Mouse (Mus musculus): ENCODE data around the gene Map1b. TPM values are rescaled to one million over a fixed set of nuclear protein-coding genes. Genes with fewer than 3 reads are reported as not detected.

Gene Map1b
- total RNA-seq, 2 experiments from 2014 or later: 20.6 to 24.3 TPM

DNA sequence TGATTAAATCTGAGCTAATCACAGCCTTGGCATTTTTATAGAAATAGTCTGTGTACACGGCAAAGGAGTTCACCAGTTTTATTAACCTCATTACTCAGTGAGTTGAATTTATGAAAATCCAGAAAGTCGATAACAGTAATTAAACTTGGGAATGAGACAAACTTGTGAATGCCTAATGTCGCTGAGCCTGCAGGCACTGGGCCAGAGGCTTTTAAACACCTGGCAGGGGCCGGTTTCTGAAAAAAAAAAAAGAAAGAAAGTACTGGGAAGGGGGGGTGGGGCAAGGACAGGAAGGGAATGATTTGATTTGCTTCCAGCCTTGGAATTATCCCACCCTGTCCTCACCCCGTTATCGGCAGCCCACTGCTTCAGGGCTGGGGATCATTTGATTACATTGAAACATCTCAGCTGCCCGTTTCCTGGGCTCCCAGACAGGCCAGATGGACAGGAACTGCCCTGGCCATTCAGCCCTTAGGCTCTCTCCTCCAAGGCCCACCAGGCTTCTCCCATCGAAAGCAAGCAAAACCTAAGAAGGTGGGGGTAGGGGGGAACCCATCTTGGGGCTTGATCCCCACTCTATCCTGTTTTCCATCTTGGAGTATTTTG, 21.7 kb upstream of the Map1b start:
- no peak for DNase-seq
- intact Hi-C loops (cut with DNase I): no loop called here

DNA sequence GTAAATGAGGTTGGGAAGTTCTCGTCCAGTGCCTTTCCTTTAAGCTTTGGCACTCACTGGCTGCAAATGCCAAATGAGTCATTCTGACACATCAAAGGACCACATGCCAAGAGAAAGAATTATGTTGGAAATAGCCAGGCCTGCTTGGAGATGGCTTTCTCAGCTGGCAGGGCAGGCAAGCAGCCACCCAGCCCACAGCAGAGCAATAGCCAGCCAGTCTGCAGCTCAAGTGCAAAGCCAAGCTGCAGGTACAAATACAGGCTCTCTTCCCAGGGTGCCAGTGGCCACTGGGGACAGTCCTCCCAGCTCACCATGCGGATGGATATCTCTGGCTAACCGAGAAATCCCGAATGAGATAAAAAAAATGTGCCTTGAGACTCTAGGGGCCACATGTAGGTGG, 12.1 kb upstream of the Map1b start:
- DNase-seq: no peak
- intact Hi-C loops (cut with DNase I): no loop called here

DNA sequence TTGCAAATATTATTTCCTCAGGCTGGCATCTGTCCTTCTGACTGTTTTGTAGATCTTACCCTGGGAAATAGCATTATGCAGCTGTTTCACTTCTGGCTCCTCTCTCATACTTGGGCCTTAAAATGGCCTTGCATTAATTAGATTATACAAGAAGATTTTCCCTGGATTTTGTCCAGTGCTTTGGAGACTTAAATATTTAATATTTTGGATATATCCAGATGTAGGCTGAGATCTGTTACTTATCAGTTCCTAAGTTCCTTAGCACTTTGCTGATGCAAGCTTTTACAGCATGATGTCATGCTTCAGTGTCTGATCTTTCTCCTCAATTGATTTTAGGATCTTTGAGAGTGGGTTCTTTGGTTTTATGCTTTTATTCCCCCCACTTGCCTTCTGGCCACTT, 11.6 kb upstream of the Map1b start:
- intact Hi-C loops (cut with DNase I): no loop called here
- no peak for DNase-seq

DNA sequence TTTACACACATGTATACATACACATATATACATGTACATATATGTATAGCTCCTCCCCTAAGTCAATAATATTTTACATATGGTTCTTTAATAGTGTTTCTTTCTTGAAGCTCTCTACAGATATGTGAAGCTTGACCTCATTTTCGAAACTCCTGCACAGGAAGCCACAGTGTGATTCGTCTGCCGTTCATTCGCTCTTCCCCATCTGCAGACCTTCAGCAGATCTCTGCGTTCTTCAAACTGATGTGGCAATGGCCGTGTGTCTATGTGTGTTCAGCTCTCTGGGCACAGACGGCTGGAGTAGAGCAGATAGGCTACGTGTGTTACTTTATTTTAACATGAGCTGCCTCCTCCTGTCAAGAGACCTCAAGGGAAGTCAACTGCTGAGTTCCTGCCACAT, 9.2 kb upstream of the Map1b start:
- intact Hi-C loops (cut with DNase I): no loop called here
- no peak for DNase-seq

DNA sequence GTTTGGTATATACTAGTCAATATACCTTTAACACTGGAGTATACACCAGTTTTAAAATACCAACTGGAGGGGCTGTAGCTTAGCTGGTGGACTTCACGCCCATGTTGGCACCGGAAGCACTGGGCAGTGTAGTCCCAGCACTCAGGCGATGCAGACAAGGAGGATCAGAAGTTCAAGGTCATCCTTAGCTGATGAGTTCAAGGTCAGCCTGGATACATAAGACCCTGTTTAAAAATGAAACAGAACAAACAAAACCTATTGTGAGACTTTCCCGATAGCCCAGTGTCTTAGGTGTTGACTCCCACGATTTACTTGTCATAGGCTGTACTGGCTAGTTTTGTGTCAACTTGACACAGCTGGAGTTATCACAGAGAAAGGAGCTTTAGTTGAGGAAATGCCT, 1.5 kb upstream of the Map1b start:
- intact Hi-C loops (cut with DNase I): loop anchor here (2.0 kb wide), 1 partner anchor 321 kb away; no protein-coding TSS in a partner anchor
- DNase-seq: no peak

DNA sequence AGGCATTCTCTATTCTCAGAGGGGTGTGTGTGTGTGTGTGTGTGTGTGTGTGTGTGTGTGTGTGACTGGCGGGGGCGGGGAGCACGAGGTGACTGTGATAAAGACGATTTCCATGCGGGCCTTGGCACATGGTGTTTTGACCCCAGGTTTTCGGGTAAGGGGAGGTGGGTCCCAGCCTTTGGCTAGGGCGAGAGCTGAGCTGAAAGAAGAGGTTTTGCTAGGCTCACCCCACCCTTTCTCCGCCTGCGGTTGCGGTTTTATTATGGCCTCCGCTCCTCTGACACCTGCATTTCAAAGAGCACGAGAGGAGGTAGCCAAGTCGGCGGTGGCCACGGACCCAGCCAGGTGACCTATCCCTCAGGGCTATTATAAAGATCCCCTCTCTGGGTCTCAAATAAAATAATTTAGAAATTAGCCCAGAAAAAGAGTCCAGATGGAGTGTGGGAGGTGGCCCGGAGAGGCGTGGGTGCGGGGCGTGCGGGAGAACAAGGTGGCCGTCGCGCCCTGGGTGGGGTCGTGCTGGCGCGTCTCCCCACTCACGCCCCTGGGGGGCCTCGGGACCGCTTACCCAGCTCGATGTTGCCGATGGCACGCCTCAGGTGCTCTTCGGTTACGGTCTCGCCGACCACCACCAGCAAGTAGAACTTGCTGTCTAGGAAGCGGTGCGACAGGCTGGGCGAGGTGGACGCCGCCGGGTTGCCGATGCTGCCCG, 448 bp downstream of the Map1b start:
- intact Hi-C loops (cut with DNase I): loop anchor here (2.0 kb wide), 2 partner anchors 141 to 323 kb away; no protein-coding TSS in a partner anchor
- no peak for DNase-seq

DNA sequence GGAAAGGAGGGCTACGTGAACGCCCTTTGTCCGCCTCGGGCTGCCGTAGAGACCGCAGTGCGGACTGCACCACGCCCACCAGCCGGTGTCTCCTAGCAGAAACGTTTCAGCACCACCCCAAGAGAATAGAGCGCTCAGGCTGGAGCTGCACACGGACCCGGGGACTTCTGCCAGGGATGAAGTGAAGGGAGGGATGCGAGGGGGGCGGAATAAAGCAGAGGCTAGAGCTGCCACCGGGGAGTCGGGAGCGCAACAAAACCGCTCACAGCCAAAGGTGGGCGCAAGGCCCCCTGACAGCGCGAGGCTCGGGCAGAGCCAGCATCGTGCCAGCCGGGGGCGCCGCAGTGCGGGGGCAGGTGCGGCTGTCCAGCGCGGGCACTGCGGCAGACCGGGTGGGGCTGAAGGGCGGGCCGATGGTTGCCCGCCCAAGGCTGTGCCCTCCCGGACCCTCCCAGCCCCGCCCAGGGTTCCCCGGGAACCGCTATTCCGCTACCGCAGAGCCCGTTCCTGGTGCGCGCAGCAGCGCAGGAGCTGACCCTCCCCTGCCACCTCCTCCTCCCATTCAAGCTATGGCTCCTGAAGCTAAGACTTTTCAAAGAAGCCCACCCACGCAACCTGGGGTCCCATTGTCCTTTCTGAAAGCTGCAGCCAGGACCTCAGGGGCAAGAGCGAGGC, 1.3 kb downstream of the Map1b start:
- intact Hi-C loops (cut with DNase I): loop anchor here (2.0 kb wide), 1 partner anchor 140 kb away; no protein-coding TSS in a partner anchor
- peak; percentile 77 to 83 for DNase-seq

DNA sequence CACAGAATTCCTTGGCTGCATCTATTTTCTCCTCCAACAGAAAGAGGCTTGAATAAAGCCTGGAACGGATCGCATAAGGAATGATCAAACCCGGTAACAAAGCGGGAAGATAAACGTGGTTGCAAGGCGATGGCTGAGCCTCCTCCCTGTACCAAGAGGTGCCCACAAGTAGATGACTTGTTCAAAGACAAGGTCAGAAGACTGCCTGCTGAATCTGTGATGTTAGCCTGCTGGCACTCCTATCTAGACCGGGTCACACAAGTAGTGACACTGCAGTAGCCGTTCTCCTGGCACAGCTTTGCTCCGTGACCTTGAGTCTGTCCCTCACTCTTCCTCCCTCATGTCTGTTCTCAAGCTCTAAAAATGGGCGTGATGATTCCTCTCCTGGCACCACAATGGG, 2.4 kb downstream of the Map1b start:
- DNase-seq: no peak
- intact Hi-C loops (cut with DNase I): loop anchor here (2.0 kb wide), 1 partner anchor 139 kb away; no protein-coding TSS in a partner anchor

DNA sequence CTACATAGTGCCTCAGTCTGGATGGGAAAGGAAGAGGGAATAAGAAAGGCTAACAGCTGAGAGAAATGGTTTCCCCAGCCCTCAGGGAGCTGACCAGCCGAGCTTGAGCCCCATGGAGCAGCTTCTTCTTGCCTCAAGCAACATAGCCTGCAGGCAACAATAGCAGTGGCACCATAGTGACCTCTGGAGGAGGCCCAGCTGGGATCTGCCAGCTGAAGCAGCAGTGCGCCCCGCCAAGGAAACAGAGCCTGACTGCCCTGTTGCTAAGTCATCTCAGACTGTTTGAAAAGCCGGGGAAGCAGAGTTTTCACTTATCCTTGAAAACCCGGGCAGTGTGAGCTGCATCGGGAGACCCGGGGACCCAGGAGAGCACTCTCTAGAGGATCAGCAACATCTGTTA, 3.2 kb downstream of the Map1b start:
- intact Hi-C loops (cut with DNase I): no loop called here
- DNase-seq: peak; percentile 62 to 70

DNA sequence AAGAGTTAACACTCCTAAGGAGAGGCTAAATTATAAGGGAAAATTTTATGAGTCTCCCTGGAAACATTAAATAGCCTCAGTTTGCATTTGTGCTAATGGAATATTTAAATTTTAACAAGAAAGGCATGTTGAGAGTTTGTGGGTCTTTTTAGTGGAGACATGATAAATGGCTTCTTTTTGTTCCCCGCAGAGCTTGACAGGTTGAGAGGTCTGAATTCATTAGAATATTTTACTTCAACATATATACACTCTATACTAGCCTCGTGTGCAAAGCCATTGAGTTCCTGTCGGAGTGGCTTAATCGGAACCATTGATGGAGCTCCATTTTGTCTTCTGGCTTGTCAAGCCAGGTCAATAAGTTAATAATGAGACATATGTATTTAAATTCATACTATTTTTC, 6.4 kb downstream of the Map1b start:
- intact Hi-C loops (cut with DNase I): loop anchor here (5.0 kb wide), 1 partner anchor 53 kb away; no protein-coding TSS in a partner anchor
- DNase-seq: no peak

DNA sequence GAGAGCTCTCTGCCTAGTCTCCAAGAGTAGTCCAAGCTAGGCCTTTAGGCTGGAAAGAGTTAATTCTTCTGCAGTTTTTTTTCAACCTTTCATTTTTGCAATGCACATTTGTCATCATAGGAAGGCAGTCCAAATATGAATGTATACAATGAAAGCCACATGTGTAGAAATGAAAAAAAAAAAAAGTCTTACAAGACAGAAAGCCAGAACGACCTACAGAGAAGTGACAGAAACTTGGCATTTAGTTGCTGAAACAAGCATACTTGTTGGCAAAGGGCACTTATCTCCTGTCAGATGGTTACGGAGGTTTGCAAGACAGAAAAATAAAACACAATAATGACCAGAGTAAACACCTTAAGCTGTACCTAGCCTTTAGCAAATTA, 9.8 kb downstream of the Map1b start:
- intact Hi-C loops (cut with DNase I): loop anchor here (5.0 kb wide), 1 partner anchor 49 kb away; no protein-coding TSS in a partner anchor

DNA sequence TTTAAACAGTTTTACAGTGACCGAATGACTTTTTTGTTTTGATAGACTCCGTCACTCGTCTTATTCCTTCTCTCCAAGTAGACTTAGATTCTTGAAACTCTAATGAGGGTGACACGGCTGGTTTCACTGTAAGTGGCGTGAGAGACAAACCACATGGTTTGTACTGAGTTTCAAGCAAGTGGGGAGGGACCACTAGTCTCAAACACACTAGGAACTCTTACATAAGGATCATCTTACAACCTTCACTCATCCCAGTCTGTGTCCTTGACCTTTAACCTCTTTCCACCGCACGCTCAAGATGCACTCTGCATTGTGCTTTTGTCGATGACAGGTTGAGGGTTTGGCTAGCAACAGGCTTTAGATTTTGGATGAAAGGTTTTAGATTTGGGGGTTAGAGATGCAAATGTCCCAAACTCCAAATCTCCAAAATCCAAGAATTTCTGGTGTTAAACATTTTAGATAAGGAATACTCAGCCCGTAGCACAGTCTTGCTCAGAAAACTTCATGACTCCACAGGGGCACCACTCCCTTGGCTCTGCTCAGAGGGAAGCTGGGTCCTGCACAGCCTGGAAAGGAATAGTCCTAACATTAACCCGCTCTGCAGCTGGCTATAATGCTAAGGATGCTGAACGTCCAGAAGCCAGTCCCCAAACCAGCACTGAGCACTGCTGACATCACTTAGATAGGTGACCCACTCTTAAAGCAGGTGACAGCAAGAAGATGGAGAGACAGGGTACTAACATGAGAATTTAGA, 10.3 kb downstream of the Map1b start:
- DNase-seq: no peak
- intact Hi-C loops (cut with DNase I): loop anchor here (5.0 kb wide), 1 partner anchor 49 kb away; no protein-coding TSS in a partner anchor

More for the DNA sequence above, 9.8 kb downstream of the Map1b start:
- DNase-seq: no peak

DNA sequence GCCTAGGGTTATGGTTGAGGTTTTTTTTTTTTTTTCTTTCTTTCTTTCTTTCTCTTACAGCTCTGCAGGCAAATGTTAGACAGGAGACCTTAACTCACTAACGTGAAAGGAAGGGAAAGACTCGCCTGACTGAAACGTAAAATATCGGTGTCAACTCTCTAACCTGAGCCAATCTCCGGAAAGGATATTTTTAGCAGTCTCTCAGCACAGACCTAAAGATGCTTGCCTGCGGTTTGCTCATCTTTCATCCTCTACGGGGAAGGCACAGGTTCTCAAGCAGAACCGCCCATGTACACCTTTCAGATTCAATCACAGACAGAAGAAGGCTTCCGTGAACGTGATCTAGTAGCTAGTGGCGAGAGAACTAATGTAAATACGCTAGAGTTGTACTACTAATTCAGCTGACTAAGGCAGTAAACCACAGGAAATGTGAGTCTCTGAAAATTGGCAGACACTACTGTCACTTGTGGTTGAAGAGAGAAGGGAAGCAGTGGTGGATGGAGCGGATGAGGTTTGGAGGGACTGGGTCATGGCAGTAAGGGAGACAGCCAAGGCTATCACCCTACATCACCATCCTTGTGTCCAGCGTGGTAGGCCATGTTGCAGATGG, 12.9 kb downstream of the Map1b start:
- DNase-seq: no peak
- intact Hi-C loops (cut with DNase I): no loop called here

DNA sequence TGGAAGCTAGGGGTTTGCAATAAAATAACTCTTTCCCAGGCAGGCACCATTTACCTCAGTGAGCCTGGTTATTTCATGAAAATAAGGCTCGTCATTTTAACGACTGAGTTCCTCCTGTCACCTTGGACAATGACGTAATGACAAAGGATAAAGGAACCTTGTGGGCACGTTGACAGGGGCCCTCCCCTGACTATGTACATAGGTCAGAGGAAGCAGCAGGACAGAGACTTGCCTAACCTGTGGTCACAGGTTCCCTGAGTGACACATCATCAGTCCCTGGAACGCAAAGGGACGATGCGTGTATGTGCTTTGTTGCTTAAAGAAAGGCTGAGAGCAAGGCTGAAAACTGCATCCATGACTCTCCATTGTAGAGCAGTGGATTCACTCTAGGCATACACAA, 13.4 kb downstream of the Map1b start:
- no peak for DNase-seq
- intact Hi-C loops (cut with DNase I): no loop called here

DNA sequence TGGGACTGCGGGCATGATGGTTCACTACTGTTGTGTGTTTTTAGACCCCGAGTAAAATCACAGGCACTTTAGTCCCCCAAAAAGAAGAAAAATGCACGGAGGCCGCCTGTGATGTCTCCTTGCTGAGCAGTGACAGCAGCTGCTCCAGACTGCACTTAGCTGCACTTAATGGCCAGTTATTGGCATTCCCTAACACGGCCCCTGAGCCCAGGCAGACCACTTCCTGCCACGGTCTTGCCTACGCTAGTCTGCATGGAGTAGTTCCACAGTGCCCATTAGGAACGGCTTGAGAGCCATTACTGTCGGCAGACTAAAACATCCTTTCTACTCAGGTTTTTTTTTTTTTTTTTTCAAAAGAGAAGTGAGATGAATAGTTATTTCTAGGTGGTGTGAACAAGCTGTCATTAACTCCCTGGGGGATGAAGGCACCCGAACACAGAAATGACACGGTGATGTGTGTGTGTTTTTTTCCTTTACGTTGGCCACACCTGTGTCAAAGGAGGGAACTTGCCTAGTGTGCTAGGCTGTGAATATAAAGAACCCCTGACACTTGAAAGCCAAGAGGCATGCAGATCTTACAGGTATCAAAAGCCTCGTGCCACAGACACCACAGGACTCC, 14.1 kb downstream of the Map1b start:
- intact Hi-C loops (cut with DNase I): no loop called here
- no peak for DNase-seq

DNA sequence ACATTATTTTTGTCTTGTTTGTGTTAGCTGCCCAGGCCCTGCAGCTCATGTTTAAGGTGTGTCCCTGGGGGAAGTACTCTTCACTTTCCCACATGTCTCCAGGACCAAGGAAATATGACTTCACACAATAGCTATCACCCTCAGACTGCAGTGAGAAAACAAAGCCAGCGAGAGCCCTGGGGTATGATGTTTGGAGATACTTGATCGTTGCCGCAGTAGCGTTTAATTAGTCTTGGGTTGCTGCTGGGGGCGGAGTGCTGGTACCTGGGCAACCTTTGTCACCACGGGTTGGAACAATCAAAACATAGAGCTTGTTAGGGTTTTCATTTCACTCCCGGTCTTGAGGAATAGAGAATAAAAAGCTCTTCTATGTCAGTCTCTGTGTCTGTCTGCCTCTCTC, 14.9 kb downstream of the Map1b start:
- intact Hi-C loops (cut with DNase I): no loop called here
- DNase-seq: no peak

DNA sequence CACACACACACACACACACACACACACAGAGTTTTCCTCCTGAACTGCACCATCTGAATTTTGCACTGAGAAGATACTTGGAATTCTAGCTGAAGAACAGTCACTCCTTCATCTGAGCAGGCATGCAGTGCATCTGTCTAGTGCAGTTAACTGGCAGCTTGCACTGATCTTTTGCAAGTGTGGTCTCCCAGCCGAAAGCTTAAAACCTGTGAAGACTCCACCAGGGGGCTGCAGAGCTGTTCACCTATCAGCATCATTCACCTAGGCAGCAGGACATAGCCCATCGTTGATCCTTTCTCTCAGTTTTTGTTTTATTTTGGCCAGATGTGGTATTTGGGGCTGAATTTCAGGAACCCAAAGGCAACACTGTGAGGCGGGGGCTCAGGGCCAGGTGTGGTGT, 15.7 kb downstream of the Map1b start:
- intact Hi-C loops (cut with DNase I): no loop called here
- DNase-seq: no peak

DNA sequence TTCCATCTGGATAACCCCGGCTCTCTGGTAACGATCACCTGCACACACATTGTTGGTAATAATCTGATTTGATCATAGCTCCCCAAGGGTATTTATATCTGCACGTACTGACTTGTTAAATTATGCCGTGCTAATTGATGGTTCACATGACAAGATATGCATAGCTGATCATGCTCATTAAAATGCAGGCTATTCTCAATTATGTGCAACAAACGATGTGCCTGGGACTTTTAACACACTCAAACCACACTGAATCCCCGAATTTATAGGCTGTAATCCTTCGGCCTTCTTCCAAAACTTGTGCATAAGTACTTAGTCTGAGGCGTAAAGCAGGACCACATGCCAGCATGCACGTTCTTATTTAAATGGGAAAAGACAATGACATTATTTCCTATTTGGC, 16.6 kb downstream of the Map1b start:
- intact Hi-C loops (cut with DNase I): loop anchor here (5.0 kb wide), 1 partner anchor 338 kb away; no protein-coding TSS in a partner anchor
- no peak for DNase-seq

DNA sequence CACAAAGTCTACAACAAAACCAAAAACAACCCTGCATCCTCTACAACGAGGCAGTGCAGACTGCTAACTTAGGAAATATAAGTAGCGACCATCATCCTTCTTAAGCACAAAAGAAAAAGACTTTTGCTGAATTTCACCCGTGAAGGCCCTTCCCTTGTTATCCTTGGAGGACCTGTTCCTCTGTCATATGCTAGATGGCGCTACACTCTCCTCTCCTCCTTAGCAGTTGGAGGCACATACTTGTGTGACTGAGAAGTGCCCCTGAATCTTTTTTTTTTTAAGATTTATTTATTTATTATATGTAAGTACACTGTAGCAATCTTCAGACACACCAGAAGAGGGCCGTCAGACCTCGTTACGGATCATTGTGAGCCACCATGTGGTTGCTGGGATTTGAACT, 20.2 kb downstream of the Map1b start:
- intact Hi-C loops (cut with DNase I): loop anchor here (5.0 kb wide), 1 partner anchor 341 kb away; no protein-coding TSS in a partner anchor
- no peak for DNase-seq

DNA sequence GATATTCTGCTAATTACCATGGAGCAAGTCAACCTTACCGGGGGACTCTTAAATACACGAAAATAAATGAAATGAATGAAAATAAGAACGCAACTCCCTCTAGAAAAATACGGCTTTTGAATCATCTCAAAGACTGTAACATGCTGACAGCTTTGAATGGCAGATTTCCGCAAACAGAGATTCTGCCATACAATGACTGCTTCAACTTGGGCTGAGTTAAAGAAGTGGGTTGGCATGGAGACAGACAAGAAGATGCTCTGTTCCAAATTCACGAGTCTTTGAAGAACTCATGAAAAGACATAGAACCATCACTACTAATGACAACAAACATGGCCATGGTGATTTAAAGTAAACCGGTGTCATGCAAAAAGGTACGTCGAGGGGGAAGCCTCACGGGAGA, 21.9 kb downstream of the Map1b start:
- no peak for DNase-seq
- intact Hi-C loops (cut with DNase I): no loop called here

Data from heart, postnatal 14 days (tissue).